Comparison of ENCODE assay signal across 13 mouse cellular contexts in genomic region chr5:7911975-7912374, GRCm38 (mm10). TPM values are rescaled to one million over a fixed set of nuclear protein-coding genes. Genes with fewer than 3 reads are reported as not detected.
A peak's percentile ranks its signal among the peaks of the same experiment; 100 is the strongest.
DNase-seq lines count a peak whose midpoint lies in the region; ATAC-seq and TF ChIP-seq lines count a peak whose summit lies in the region.
"Had no signal": no experiment of that assay in that cellular context is flagged by ENCODE, and none has a peak within 500 bp of the region (broad histone marks: within the 10 kb centered on the region; RNA-seq: fewer than 3 reads in every experiment).

No protein-coding gene starts in this region.

- TF ChIP-seq CTCF in hindbrain, postnatal 0 days (IDR thresholded peaks at IDR 0.05; ENCODE audit: low read depth), result peak; percentile 33

- WGBS in hindbrain, postnatal 0 days, result 68% methylated on average over 3 of the region's 3 CpGs
- 76% methylated on average over 3 of the region's 3 CpGs for WGBS in hindbrain, embryonic 16.5 days

- H3K27ac ChIP-seq in hindbrain, postnatal 0 days, result no peak overlapping the region
- no peak overlapping the region for H3K27ac ChIP-seq in hindbrain, embryonic 16.5 days (ENCODE audit: low read depth, low read length)
- H3K27ac ChIP-seq: forebrain, embryonic 13.5 days had no signal

- no peaks in the 10 kb centered on the region for H3K36me3 ChIP-seq in hindbrain, postnatal 0 days (ENCODE audit: insufficient read depth, low read length)
- H3K36me3 ChIP-seq in hindbrain, embryonic 16.5 days (ENCODE audit: control insufficient read depth, insufficient read depth, low read length), result no peaks in the 10 kb centered on the region

- no peak overlapping the region for H3K4me3 ChIP-seq in hindbrain, postnatal 0 days (ENCODE audit: low read length)
- H3K4me3 ChIP-seq in hindbrain, embryonic 16.5 days (ENCODE audit: low read length), result no peak overlapping the region
- H3K4me3 ChIP-seq: forebrain, embryonic 13.5 days; megakaryocyte, embryonic 14.5 days had no signal

- no peak for ATAC-seq in CD4-positive, CD25-positive, alpha-beta regulatory T cell, adult 4 months
- ATAC-seq in hindbrain, postnatal 0 days, result no peak
- no peak for ATAC-seq in hindbrain, embryonic 16.5 days
- ATAC-seq: forebrain, embryonic 13.5 days; inflammation-experienced regulatory T-cells, adult 6 months had no signal

- no peak overlapping the region for H3K4me2 ChIP-seq in hindbrain, postnatal 0 days (ENCODE audit: low read depth, low read length)
- H3K4me2 ChIP-seq in hindbrain, embryonic 16.5 days (ENCODE audit: low read length), result no peak overlapping the region
- H3K4me2 ChIP-seq: forebrain, embryonic 13.5 days; heart, embryonic 11.5 days had no signal

- no peaks in the 10 kb centered on the region for H3K4me1 ChIP-seq in hindbrain, postnatal 0 days (ENCODE audit: insufficient read depth, low read length)
- H3K4me1 ChIP-seq in hindbrain, embryonic 16.5 days (ENCODE audit: control insufficient read depth, insufficient read depth, low read depth, low read length), result no peaks in the 10 kb centered on the region
- H3K4me1 ChIP-seq: forebrain, embryonic 13.5 days; megakaryocyte, embryonic 14.5 days had no signal

- no peaks in the 10 kb centered on the region for H3K9me3 ChIP-seq in hindbrain, postnatal 0 days (ENCODE audit: low read length)
- no peaks in the 10 kb centered on the region for H3K9me3 ChIP-seq in hindbrain, embryonic 16.5 days (ENCODE audit: control insufficient read depth, low read length)
- H3K9me3 ChIP-seq: forebrain, embryonic 13.5 days had no signal

- DNase-seq in CD4-positive, CD25-positive, alpha-beta regulatory T cell, adult 2 months (ENCODE audit: low read depth, low spot score), result peak; percentile 6
- no peak for DNase-seq in hindbrain, postnatal 0 days (ENCODE audit: low spot score)
- DNase-seq in thymus, postnatal 4 days, result peak; percentile 18
- no peak for DNase-seq in thymus, postnatal 0 days (ENCODE audit: low spot score)
- DNase-seq in kidney, adult 8-10 months, result no peak
- no peak for DNase-seq in right cerebral cortex, adult 2 months (ENCODE audit: low spot score in 2 of 2)
- DNase-seq: layer of hippocampus, adult 9-11 months had no signal

- no peak overlapping the region for H3K9ac ChIP-seq in hindbrain, postnatal 0 days (replicated peaks; ENCODE audit: low read length)
- H3K9ac ChIP-seq in hindbrain, embryonic 16.5 days (ENCODE audit: low read depth, low read length), result no peak overlapping the region
- H3K9ac ChIP-seq: forebrain, embryonic 13.5 days had no signal

- H3K27me3 ChIP-seq in hindbrain, postnatal 0 days (ENCODE audit: insufficient read depth, low read length), result no peaks in the 10 kb centered on the region
- H3K27me3 ChIP-seq in hindbrain, embryonic 16.5 days (replicated peaks; ENCODE audit: control insufficient read depth, insufficient read depth, low read length), result no peaks in the 10 kb centered on the region
- H3K27me3 ChIP-seq: forebrain, embryonic 13.5 days; megakaryocyte, embryonic 14.5 days had no signal

RNA-seq across cellular contexts. Expression of gene Steap4, which starts 48.3 kb away (rescaled TPM):
- not detected for polyA plus RNA-seq in CD4-positive, CD25-positive, alpha-beta regulatory T cell, adult 4 months (2017; shearing (Covaris generic))
- total RNA-seq in hindbrain, postnatal 0 days (2014; rRNA removed), result 0.58 and 0.75 TPM in 2 replicates
- polyA plus RNA-seq in hindbrain, postnatal 0 days (2015; fragmentation: Nextera tagmentation; extraction: Ambion mirVana), result 0.79 and 1.2 TPM in 2 replicates
- 0.45 and 0.51 TPM in 2 replicates for polyA plus RNA-seq in hindbrain, embryonic 16.5 days (2015; fragmentation: Nextera tagmentation; extraction: Ambion mirVana)
- 9.3 and 9.6 TPM in 2 replicates for polyA plus RNA-seq in thymus, postnatal 0 days (2015; fragmentation: Nextera tagmentation; extraction: Ambion mirVana)
- polyA plus RNA-seq: inflammation-experienced regulatory T-cells, adult 6 months had no signal

Comparison
In these comparisons a context has a peak if more than half of its experiments do, and no peak if none do; other contexts are left out.
1. DNase-seq: peak in CD4-positive, CD25-positive, alpha-beta regulatory T cell, adult 2 months (single experiment) and thymus, postnatal 4 days (single experiment); none in hindbrain, postnatal 0 days (single experiment), thymus, postnatal 0 days (single experiment), kidney, adult 8-10 months (0 of 2) and right cerebral cortex, adult 2 months (0 of 2).